Mouse (Mus musculus) heart, adult 2 months (tissue): ENCODE measurements at regions not wholly inside any gene's neighbourhood (a gene's known extent, or its start where the extent isn't known, plus 50 kb on each side); places are given as distances from the start of the nearest gene placed in this dataset.

ENCODE experiments used
- DNase-seq, 2 experiments: peaks; one replicate each; pipeline ENCODE4 v3.0.0; 2021
- H3K27ac ChIP-seq: fragments of 200-600 bp; 2 replicates; pipeline ENCODE4 v1.8.1; 2022
- H3K27me3 ChIP-seq: fragments of 200-500 bp; 2 replicates; pipeline ENCODE4 v1.6.1; 2012; ENCODE audit warnings: mild to moderate bottlenecking, low read length, inconsistent platforms, mixed read lengths; ENCODE audit not compliant: control insufficient read depth, insufficient read depth
- H3K36me3 ChIP-seq: fragments of 200-500 bp; 2 replicates; pipeline ENCODE4 v1.6.1; 2012; ENCODE audit warnings: low read length, inconsistent platforms; ENCODE audit not compliant: control insufficient read depth, insufficient read depth
- H3K4me1 ChIP-seq: fragments of 200-500 bp; 2 replicates; pipeline ENCODE4 v1.6.1; 2011; ENCODE audit warnings: low read length; ENCODE audit not compliant: control insufficient read depth, insufficient read depth
- H3K4me3 ChIP-seq: fragments of 200-600 bp; 2 replicates; pipeline ENCODE4 v1.8.1; 2022
- H3K79me2 ChIP-seq: fragments of 200-500 bp; replicated peaks from 2 replicates; pipeline ENCODE4 v1.6.1; 2012; ENCODE audit warnings: mild to moderate bottlenecking, inconsistent platforms, low read length, moderate library complexity, mixed read lengths; ENCODE audit not compliant: control insufficient read depth, insufficient read depth
- H3K9ac ChIP-seq: fragments of 200-500 bp; 2 replicates; pipeline ENCODE4 v1.6.1; 2012; ENCODE audit warnings: low read depth, mild to moderate bottlenecking, control low read depth, inconsistent platforms, low read length, mixed read lengths
- CTCF ChIP-seq: fragments of 200-600 bp; IDR thresholded peaks from 2 replicates; pipeline ENCODE4 v1.8.1; 2022; ENCODE audit warnings: antibody characterized with exemption, mild to moderate bottlenecking, moderate library complexity
- EP300 ChIP-seq: fragments of 200-500 bp; IDR thresholded peaks from 2 replicates; pipeline ENCODE4 v1.6.1; 2011; ENCODE audit warnings: low read depth, low read length, control low read depth; ENCODE audit not compliant: insufficient read depth
- POLR2A ChIP-seq: fragments of 200-500 bp; IDR thresholded peaks from 2 replicates; pipeline ENCODE4 v1.6.1; 2011; ENCODE audit warnings: mild to moderate bottlenecking, low read depth, low read length, control low read depth; ENCODE audit not compliant: insufficient read depth
- whole genome bisulfite sequencing: fragments of 180-500 bp; shearing (Covaris S2); methylation state at CpG from one replicate; pipeline ENCODE4 v1.1.7; 2018; 5-methylcytosine and 5-hydroxymethylcytosine counted together
- intact Hi-C: fragments of 180-260 bp; cut with DNase I; formaldehyde crosslinking; loops from one replicate; pipeline ENCODE4 v1.15.1; 2025

- Histone ChIP-seq H3K4me1 (no peaks in the 10 kb centered on the region), H3K79me2 (no peaks in the 10 kb centered on the region), H3K27me3 (no peaks in the 10 kb centered on the region), H3K9ac (no peak overlapping the region), H3K4me3 (no peak overlapping the region), H3K27ac (no peak overlapping the region), H3K36me3 (no peaks in the 10 kb centered on the region)
- DNase-seq: no peak
- intact Hi-C loops: no loop called here
- TF ChIP-seq EP300 (no peak), CTCF (no peak), POLR2A (no peak)
- 47% methylated on average over 3 of the region's 3 CpGs for WGBS
These were observed 192.5 kb downstream of the Cdh26 start for GRCm38 (mm10) chr2:178622801-178623200.

- intact Hi-C loops: no loop called here
- H3K4me3 ChIP-seq: no peak overlapping the region
- 77% methylated on average over 3 of the region's 3 CpGs for WGBS
These were observed 194.1 kb downstream of the Cdh26 start for GRCm38 (mm10) chr2:178624475-178624874.

GRCm38 (mm10) chr2:178624907-178625306 is 194.6 kb downstream of the Cdh26 start:
- Histone ChIP-seq H3K4me1 (no peaks in the 10 kb centered on the region), H3K36me3 (no peaks in the 10 kb centered on the region), H3K4me3 (no peak overlapping the region), H3K79me2 (no peaks in the 10 kb centered on the region), H3K27ac (no peak overlapping the region), H3K9ac (no peak overlapping the region), H3K27me3 (no peaks in the 10 kb centered on the region)
- TF ChIP-seq CTCF (no peak), POLR2A (no peak), EP300 (no peak)
- DNase-seq: no peak
- WGBS: 64% methylated on average over 1 of the region's 1 CpGs
- intact Hi-C loops: loop anchor here (5.0 kb wide), 1 partner anchor 567 kb away; no protein-coding TSS in a partner anchor

More at GRCm38 (mm10) chr2:178624475-178624874, 194.1 kb downstream of the Cdh26 start:
- no peak overlapping the region for H3K27ac ChIP-seq
- H3K4me1 ChIP-seq: no peaks in the 10 kb centered on the region
- no peak overlapping the region for H3K9ac ChIP-seq
- H3K79me2 ChIP-seq: no peaks in the 10 kb centered on the region
- H3K36me3 ChIP-seq: no peaks in the 10 kb centered on the region
- no peak for DNase-seq
- no peaks in the 10 kb centered on the region for H3K27me3 ChIP-seq
- no peak for TF ChIP-seq CTCF

GRCm38 (mm10) chr2:178629756-178630155 is 199.4 kb downstream of the Cdh26 start:
- intact Hi-C loops: loop anchor here (5.0 to 10.0 kb wide), 3 partner anchors 258 to 1245 kb away; no protein-coding TSS in a partner anchor
- TF ChIP-seq CTCF (peak; percentile 88), POLR2A (no peak), EP300 (no peak)
- no peak overlapping the region for H3K9ac ChIP-seq
- no peaks in the 10 kb centered on the region for H3K36me3 ChIP-seq
- 29% methylated on average over 7 of the region's 7 CpGs for WGBS
- peak; percentile 25 to 67 for DNase-seq
- H3K27ac ChIP-seq: no peak overlapping the region
- no peaks in the 10 kb centered on the region for H3K4me1 ChIP-seq
- H3K4me3 ChIP-seq: no peak overlapping the region
- no peaks in the 10 kb centered on the region for H3K79me2 ChIP-seq
- H3K27me3 ChIP-seq: no peaks in the 10 kb centered on the region

GRCm38 (mm10) chr2:178630511-178630910 is 200.2 kb downstream of the Cdh26 start:
- no peaks in the 10 kb centered on the region for H3K36me3 ChIP-seq
- DNase-seq: no peak
- 80% methylated on average over 12 of the region's 12 CpGs for WGBS
- no peaks in the 10 kb centered on the region for H3K4me1 ChIP-seq
- H3K4me3 ChIP-seq: no peak overlapping the region
- H3K9ac ChIP-seq: no peak overlapping the region
- H3K27ac ChIP-seq: no peak overlapping the region
- no peak for TF ChIP-seq EP300
- no peak for TF ChIP-seq CTCF
- no peak for TF ChIP-seq POLR2A
- H3K79me2 ChIP-seq: no peaks in the 10 kb centered on the region
- intact Hi-C loops: loop anchor here (5.0 to 10.0 kb wide), 2 partner anchors 257 to 1244 kb away; no protein-coding TSS in a partner anchor
- H3K27me3 ChIP-seq: no peaks in the 10 kb centered on the region

GRCm38 (mm10) chr2:178631336-178631735 is 201.0 kb downstream of the Cdh26 start:
- peak in 1 of 2 experiments; percentile 42 for DNase-seq
- intact Hi-C loops: loop anchor here (5.0 to 10.0 kb wide), 2 partner anchors 256 to 1243 kb away; no protein-coding TSS in a partner anchor
- 45% methylated on average over 3 of the region's 3 CpGs for WGBS

More at GRCm38 (mm10) chr2:178631336-178631735, 201.0 kb downstream of the Cdh26 start:
- Histone ChIP-seq H3K9ac (no peak overlapping the region), H3K36me3 (no peaks in the 10 kb centered on the region), H3K27ac (no peak overlapping the region), H3K4me1 (no peaks in the 10 kb centered on the region), H3K79me2 (no peaks in the 10 kb centered on the region), H3K4me3 (no peak overlapping the region), H3K27me3 (no peaks in the 10 kb centered on the region)
- no peak for TF ChIP-seq POLR2A
- no peak for TF ChIP-seq EP300
- no peak for TF ChIP-seq CTCF
